Mouse (Mus musculus) embryonic fibroblast, embryonic 13.5 days (primary cell): ENCODE measurements around the gene Stk4. TPM values are rescaled to one million over a fixed set of nuclear protein-coding genes. Genes with fewer than 3 reads are reported as not detected.
A peak's percentile ranks its signal among the peaks of the same experiment; 100 is the strongest.

Source experiments
- H3K27ac ChIP-seq: 2 replicates; pipeline ENCODE4 v1.5.1; 2012; ENCODE audit warnings: low read length, control low read depth, inconsistent platforms; ENCODE audit not compliant: insufficient read depth
- H3K4me1 ChIP-seq: 2 replicates; pipeline ENCODE4 v1.6.1; 2011; ENCODE audit warnings: low read length; ENCODE audit not compliant: control insufficient read depth, insufficient read depth
- H3K4me3 ChIP-seq: 2 replicates; pipeline ENCODE4 v1.5.1; 2011; ENCODE audit warnings: mild to moderate bottlenecking, control low read depth, low read length; ENCODE audit not compliant: insufficient read depth
- CTCF ChIP-seq: IDR thresholded peaks from 2 replicates; pipeline ENCODE4 v1.5.1; 2011; ENCODE audit warnings: mild to moderate bottlenecking, control low read depth, low read length, moderate library complexity, borderline replicate concordance; ENCODE audit not compliant: insufficient read depth
- POLR2A ChIP-seq: IDR thresholded peaks from 2 replicates; pipeline ENCODE4 v1.6.1; 2011; ENCODE audit warnings: low read depth, mild to moderate bottlenecking, control low read depth, low read length, moderate library complexity
- polyA plus RNA-seq: library from polyadenylated mRNA; stranded (reverse); fragments of >200 nt; gene quantifications from 2 replicates; pipeline ENCODE4 v1.2.4, GENCODE M21; 2011; ENCODE audit warnings: low read depth; ENCODE audit not compliant: missing spikeins, insufficient read length

The Stk4 gene
- polyA plus RNA-seq, 1 experiment, result 24.0 TPM

DNA sequence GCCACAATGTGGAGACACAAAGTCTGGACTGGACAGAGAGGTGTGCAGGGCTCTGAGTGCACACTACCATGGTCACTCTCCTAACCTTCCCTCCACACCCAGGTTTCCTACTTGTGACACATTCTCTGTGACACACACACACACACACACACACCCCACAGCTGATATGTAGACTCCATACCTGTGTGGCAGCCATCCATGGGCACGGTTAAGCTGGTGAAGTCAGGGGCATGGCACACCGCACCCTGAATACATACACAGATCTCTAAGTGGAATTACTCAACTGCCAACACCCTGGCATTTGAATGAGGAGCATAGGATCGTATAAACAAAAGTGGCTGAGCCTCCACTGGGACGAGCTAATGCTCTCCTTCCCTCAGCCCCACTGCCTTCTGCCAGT lies 110.6 kb downstream of the Stk4 start:
- Histone ChIP-seq H3K27ac (no peak overlapping the region), H3K4me1 (no peaks in the 10 kb centered on the region; the same call in 1 of the 2 replicates), H3K4me3 (no peak overlapping the region)
- TF ChIP-seq POLR2A, result no peak
- TF ChIP-seq CTCF, result no peak

DNA sequence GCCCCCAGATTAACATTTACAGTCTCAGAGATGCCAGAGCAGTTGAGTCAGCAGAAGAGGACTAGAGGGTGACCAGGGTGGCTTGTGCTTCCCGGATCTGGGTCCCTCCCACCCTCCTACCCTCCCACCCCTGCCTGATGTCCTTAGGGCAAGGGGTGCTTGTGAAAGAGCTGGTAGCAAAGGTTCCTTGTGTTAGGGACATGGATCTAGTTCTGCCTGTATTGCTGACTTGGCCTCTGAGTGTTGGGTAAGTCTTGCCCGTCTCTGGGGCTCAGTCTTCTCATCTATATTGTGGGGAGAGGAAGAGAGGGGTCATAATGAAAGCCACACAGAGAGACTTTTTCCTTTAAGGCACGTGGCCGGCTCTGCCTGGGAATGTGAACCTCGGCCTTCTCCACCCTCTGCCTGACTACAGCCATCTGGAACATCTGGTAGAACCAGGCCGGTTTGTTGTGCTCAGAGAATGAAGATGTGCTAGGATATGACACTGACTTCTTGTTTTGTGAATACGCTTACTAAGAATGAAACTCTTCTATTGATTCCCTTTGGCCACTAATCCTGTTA lies 112.7 kb downstream of the Stk4 start, which contains the start of gene Wfdc5:
Gene Wfdc5 (minus strand): TSS at position 51 of the 564 bp plus-strand sequence.
- Histone ChIP-seq H3K27ac (no peak within 1 kb of the TSS), H3K4me1 (no peaks in the 10 kb centered on the region), H3K4me3 (no peak within 1 kb of the TSS)
- TF ChIP-seq CTCF, result no peak
- no peak for TF ChIP-seq POLR2A

DNA sequence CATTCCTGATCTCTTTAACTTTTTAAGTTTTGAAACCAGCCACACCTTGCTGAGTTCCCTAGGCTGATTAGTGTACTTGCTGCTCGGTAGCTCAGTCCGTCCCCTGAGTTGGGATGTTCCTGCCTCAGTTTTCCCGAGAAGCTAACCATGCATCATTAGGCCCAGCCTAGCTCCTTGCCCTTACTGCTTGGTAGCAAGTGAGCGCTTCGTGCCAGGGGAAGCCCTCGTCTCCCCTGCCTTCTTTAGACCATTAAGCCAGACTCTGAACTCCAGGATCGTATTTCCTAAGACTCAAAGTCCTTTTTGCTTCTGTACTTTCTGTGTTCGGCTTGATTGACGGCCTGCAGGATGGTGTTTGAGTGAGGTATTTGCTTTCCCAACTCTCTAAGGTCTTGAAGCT lies 113.2 kb downstream of the Stk4 start:
- Histone ChIP-seq H3K4me1 (no peaks in the 10 kb centered on the region), H3K27ac (no peak overlapping the region), H3K4me3 (no peak overlapping the region)
- TF ChIP-seq POLR2A (no peak), CTCF (no peak)

DNA sequence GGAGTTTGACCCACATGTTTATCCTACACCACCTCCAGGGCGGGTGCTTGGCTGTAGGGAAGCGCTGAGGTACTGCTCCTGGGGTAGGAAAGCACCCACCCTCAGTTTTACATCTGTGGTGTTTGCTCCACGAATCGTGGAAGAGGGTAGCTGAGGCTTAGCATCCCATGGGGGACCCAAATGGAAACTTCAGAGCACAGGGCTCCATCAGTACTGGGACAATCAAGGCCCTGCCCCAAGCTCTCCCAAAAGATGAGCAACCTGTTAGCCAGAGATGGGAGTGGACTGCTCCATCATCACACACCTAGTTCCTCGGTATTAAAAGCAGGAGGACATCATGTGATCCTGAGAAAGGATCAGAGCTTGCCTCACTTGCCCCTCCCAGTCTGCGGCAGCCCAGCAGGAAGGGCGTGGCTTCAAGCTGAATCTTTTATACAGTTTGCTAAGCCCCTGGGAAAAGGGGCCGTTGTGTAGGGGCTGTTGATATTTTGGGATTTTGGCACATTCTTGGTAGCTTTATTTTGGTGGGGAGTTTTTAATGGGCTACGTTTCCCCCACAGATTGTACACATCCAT lies 114.1 kb downstream of the Stk4 start:
- no peak for TF ChIP-seq CTCF
- TF ChIP-seq POLR2A, result no peak
- Histone ChIP-seq H3K4me3 (no peak overlapping the region), H3K27ac (no peak overlapping the region), H3K4me1 (no peaks in the 10 kb centered on the region)

DNA sequence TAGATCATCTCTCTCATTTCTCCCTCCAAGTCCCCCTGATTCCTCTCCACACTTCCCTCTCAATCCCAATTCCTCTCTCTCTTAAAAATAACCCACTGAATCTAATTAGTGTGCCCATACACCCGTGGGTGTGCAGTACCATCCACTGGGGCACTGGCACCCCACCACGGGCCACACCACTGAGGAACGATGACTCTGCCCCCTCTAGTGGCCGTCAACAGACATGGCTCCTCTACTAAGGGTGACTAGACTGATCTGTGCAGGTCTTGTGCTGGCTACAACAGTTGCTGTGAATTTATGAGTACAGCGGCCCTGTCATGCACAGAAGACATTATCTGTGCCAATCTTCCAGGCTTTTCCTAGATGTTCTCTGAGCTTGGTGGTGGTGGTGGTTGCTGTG lies 118.6 kb downstream of the Stk4 start:
- Histone ChIP-seq H3K27ac (no peak overlapping the region), H3K4me1 (no peaks in the 10 kb centered on the region), H3K4me3 (no peak overlapping the region)
- TF ChIP-seq POLR2A (no peak), CTCF (peak; percentile 63; the same call in 1 of the 2 replicates)

DNA sequence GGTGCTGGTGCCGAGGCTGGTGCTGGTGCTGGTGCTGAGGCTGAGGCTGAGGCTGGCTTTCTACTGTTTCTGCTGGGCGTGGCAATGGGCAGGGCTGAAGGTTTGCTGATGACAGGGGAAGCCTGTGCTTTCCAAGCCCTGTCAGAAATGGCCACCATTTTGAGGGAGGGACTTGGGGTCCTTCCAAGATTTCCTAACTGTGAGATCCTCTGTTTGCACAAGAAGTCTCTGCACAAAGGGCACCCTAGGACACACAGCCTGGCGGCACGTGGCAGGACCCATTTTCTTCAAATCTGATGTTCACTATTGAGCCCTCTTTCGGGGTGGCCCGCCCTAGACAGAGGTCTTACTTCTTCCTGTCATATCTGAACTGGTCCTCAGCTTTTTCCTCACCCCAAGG lies 120.5 kb downstream of the Stk4 start, which contains the start of gene Wfdc12:
Gene Wfdc12 (minus strand): TSS at position 33 of the 400 bp plus-strand sequence.
- H3K27ac ChIP-seq, result no peak within 1 kb of the TSS
- H3K4me1 ChIP-seq, result no peaks in the 10 kb centered on the region
- TF ChIP-seq CTCF (no peak), POLR2A (no peak)
- H3K4me3 ChIP-seq, result no peak within 1 kb of the TSS

DNA sequence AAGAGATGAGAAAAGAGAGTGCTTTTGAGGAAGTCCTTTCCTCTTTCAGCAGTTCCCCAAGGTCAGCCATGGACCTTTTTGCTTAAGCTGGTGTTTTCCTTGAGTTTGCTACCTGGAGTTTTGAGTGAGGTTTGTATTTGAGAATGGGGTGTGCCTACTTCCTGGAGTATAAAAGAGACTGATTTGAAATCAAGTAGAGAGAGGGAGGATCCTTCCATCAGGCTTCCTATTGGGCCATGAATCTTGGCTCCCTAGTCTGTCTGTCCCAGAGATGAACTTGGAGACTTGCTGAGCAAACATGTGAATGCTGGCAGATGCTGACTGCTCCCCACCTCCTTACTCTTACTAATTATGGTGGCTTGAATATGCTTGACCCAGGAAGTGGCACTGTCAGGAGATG lies 122.2 kb downstream of the Stk4 start:
- Histone ChIP-seq H3K4me3 (no peak overlapping the region), H3K27ac (no peak overlapping the region), H3K4me1 (no peaks in the 10 kb centered on the region)
- TF ChIP-seq POLR2A, result no peak
- no peak for TF ChIP-seq CTCF

DNA sequence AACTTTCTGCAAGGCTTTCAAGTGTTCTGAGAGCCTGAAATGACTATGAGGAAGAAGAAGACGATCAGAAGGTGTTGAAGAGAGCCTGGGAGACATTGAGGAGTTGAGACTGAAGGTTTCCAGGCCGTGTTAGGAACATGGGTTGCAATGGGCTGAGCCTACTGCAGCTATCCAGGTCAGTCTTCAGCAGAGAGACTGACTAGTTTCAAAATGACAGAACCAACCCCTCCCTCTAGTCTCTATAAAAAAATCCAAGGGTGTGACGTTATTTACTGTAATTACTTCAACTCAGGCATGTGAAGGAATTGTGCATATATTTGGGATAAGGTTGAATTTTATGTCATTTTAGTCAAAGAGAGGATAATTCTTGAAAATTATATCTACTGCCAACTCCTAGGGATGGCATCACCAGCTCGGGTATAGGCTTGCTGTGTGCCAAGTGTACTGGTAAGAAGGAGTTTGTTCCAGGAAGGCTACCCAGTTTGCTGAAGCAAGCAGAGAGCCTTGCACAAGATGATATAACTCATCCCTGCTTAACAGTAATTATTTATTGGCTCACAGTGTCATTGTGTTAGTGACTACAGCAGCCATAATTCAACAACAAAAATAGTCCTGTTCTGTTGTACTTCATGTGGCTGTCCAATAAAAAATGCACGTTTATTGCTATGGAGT lies 125.0 kb downstream of the Stk4 start:
- TF ChIP-seq POLR2A, result no peak
- no peak for TF ChIP-seq CTCF
- no peak overlapping the region for H3K4me3 ChIP-seq
- H3K4me1 ChIP-seq, result no peaks in the 10 kb centered on the region
- H3K27ac ChIP-seq, result no peak overlapping the region

DNA sequence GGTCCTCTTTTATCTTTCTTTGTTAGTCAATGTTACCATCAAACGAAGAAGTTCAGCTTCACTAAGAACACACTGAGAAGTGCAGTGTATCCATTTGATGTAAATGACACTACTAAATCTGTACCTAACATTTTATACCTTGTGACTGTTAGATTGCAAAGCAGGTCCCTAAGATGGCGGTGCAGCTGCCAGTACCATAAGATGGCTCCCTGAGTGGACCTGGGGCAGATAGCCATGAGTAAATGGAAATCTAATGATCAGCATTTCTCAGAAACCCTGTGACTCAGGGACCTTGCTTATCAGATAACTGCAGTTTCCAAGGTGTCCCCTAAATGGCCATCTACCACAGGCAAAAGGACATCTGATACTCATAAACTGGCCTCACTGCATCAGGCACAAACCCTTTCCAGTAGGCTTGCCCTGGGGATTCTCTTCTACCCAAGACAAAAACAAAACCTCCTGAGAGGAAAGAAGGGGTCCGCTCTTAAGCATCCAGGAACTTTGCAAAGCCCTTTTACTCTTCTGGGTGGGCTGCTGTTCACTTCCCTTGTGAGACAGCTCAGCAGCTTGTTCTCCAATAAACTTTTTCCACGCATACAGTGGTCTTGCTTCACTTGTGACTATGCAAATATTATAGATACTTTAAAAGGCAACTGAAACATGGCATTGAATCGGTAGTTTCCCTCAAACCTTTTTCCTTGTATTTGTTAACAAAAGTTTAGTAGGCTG lies 126.0 kb downstream of the Stk4 start:
- TF ChIP-seq CTCF (no peak), POLR2A (no peak)
- Histone ChIP-seq H3K27ac (no peak overlapping the region), H3K4me1 (no peaks in the 10 kb centered on the region), H3K4me3 (no peak overlapping the region)

DNA sequence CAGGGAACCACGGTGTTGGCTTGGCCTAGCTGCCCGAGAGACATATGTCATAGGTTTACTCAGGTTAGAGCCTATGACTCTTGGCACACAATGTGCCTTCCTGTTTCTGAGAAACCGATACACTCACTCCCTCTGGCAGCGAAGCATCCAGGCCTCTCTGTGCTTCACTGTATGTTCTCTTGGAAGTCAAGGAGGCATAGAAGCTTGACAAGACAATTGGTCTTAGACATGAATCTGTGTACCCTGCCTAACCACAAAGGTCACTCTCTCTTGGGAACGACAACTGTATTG lies 126.5 kb downstream of the Stk4 start:
- no peaks in the 10 kb centered on the region for H3K4me1 ChIP-seq
- H3K4me3 ChIP-seq, result no peak overlapping the region
- H3K27ac ChIP-seq, result no peak overlapping the region
- TF ChIP-seq CTCF, result no peak
- no peak for TF ChIP-seq POLR2A
